Mouse (Mus musculus) midbrain, embryonic 15.5 days (tissue): ENCODE measurements around the gene Olfr476. TPM values are rescaled to one million over a fixed set of nuclear protein-coding genes. Genes with fewer than 3 reads are reported as not detected.
"Not testable (repeated sequence)": the region's sequence is repeated elsewhere in the genome, so short reads cannot be mapped to it uniquely, and the experiment has no call there.

Experiments
- ATAC-seq: fragments of 200-750 bp; cut with Nextera tagmentation; replicated peaks from 2 replicates; pipeline ENCODE4 v1.8.0; 2017; ENCODE audit warnings: moderate TSS enrichment
- H3K27ac ChIP-seq: fragments of 300-500 bp; sonication (generic); 2 replicates; pipeline ENCODE4 v1.5.1; 2015; ENCODE audit warnings: mild to moderate bottlenecking, inconsistent platforms
- H3K27me3 ChIP-seq: fragments of 300-500 bp; sonication (generic); replicated peaks from 2 replicates; pipeline ENCODE4 v1.6.1; 2015; ENCODE audit warnings: inconsistent platforms
- H3K36me3 ChIP-seq: fragments of 300-500 bp; sonication (generic); replicated peaks from 2 replicates; pipeline ENCODE4 v1.6.1; 2015; ENCODE audit warnings: inconsistent platforms
- H3K4me1 ChIP-seq: fragments of 300-500 bp; sonication (generic); 2 replicates; pipeline ENCODE4 v1.6.1; 2015; ENCODE audit warnings: inconsistent platforms
- H3K4me2 ChIP-seq: fragments of 300-500 bp; sonication (generic); 2 replicates; pipeline ENCODE4 v1.6.1; 2015; ENCODE audit warnings: inconsistent platforms, mild to moderate bottlenecking, moderate library complexity
- H3K4me3 ChIP-seq: fragments of 300-500 bp; sonication (generic); 2 replicates; pipeline ENCODE4 v1.5.1; 2015; ENCODE audit warnings: mild to moderate bottlenecking, inconsistent platforms
- H3K9ac ChIP-seq: fragments of 300-500 bp; sonication (generic); 2 replicates; pipeline ENCODE4 v1.6.1; 2015; ENCODE audit warnings: mild to moderate bottlenecking, inconsistent platforms
- H3K9me3 ChIP-seq: fragments of 300-500 bp; sonication (generic); 2 replicates; pipeline ENCODE4 v1.6.1; 2016; ENCODE audit warnings: inconsistent platforms
- WGBS: fragments of 180-500 bp; shearing (Covaris S2); methylation state at CpG from one replicate; pipeline ENCODE4 v1.1.7; 2015; ENCODE audit warnings: mixed read lengths; 5-methylcytosine and 5-hydroxymethylcytosine counted together
- polyA plus RNA-seq: library from polyadenylated mRNA; unstranded; fragments of >200 nt; fragmentation: Nextera tagmentation; extraction: Ambion mirVana; gene quantifications from 2 replicates; pipeline ENCODE4 v1.2.1, GENCODE M21; 2015

Gene Olfr476
- polyA plus RNA-seq: not detected in 2 replicates

GRCm38 (mm10) chr7:107964503-107964902 lies at the start of gene Olfr476:
Gene Olfr476 (plus strand): TSS chr7:107964803.
- Histone ChIP-seq H3K4me3 (no peak within 1 kb of the TSS), H3K4me2 (no peak within 1 kb of the TSS), H3K4me1 (no peaks in the 10 kb centered on the region), H3K36me3 (no peaks in the 10 kb centered on the region), H3K9me3 (no peaks in the 10 kb centered on the region), H3K27ac (no peak within 1 kb of the TSS), H3K9ac (no peak within 1 kb of the TSS), H3K27me3 (no peaks in the 10 kb centered on the region)
- no peak for ATAC-seq
- WGBS: 64% methylated on average over 1 of the region's 1 CpGs

GRCm38 (mm10) chr7:107930146-107930545 lies 34.5 kb upstream of the Olfr476 start, which contains the start of gene Olfr473:
Gene Olfr473 (plus strand): TSS chr7:107930446.
- H3K27me3 ChIP-seq: no peaks in the 10 kb centered on the region
- H3K4me1 ChIP-seq: no peaks in the 10 kb centered on the region
- H3K36me3 ChIP-seq: no peaks in the 10 kb centered on the region
- H3K27ac ChIP-seq: no peak within 1 kb of the TSS
- H3K4me2 ChIP-seq: no peak within 1 kb of the TSS
- 100% methylated on average over 1 of the region's 1 CpGs for WGBS
- ATAC-seq: no peak
- H3K9me3 ChIP-seq: no peaks in the 10 kb centered on the region
- H3K4me3 ChIP-seq: no peak within 1 kb of the TSS
- H3K9ac ChIP-seq: no peak within 1 kb of the TSS

GRCm38 (mm10) chr7:107952539-107952938 lies 12.1 kb upstream of the Olfr476 start:
- not testable (repeated sequence) for H3K4me1 ChIP-seq, H3K9ac ChIP-seq, H3K4me3 ChIP-seq, ATAC-seq, H3K36me3 ChIP-seq, H3K4me2 ChIP-seq, H3K27ac ChIP-seq, H3K27me3 ChIP-seq, H3K9me3 ChIP-seq
- WGBS: 94% methylated on average over 12 of the region's 12 CpGs

- Histone ChIP-seq H3K4me3 (no peak within 1 kb of the TSS), H3K27me3 (no peaks in the 10 kb centered on the region), H3K36me3 (no peaks in the 10 kb centered on the region), H3K4me2 (no peak within 1 kb of the TSS), H3K27ac (no peak within 1 kb of the TSS), H3K4me1 (no peaks in the 10 kb centered on the region), H3K9me3 (no peaks in the 10 kb centered on the region), H3K9ac (no peak within 1 kb of the TSS)
- ATAC-seq: no peak
- 85% methylated on average over 1 of the region's 1 CpGs for WGBS
Measured at GRCm38 (mm10) chr7:107954343-107954742, 10.3 kb upstream of the Olfr476 start, which contains the start of gene Olfr474. Gene Olfr474 (plus strand): TSS chr7:107954643.

- H3K9me3 ChIP-seq: no peaks in the 10 kb centered on the region
- H3K27me3 ChIP-seq: no peaks in the 10 kb centered on the region
- H3K4me3 ChIP-seq: no peak within 1 kb of the TSS
- H3K27ac ChIP-seq: no peak within 1 kb of the TSS
- H3K36me3 ChIP-seq: no peaks in the 10 kb centered on the region
- H3K9ac ChIP-seq: no peak within 1 kb of the TSS
- no peak within 1 kb of the TSS for H3K4me2 ChIP-seq
- H3K4me1 ChIP-seq: no peaks in the 10 kb centered on the region
- no peak for ATAC-seq
- WGBS: 83% methylated on average over 2 of the region's 2 CpGs
Measured at GRCm38 (mm10) chr7:107986393-107986792, 21.8 kb downstream of the Olfr476 start, which contains the start of gene Olfr477. Gene Olfr477 (plus strand): TSS chr7:107986693.

GRCm38 (mm10) chr7:108014256-108014655 lies 49.7 kb downstream of the Olfr476 start:
- H3K4me3 ChIP-seq, H3K4me1 ChIP-seq, ATAC-seq, H3K27ac ChIP-seq, H3K36me3 ChIP-seq, H3K9ac ChIP-seq, H3K9me3 ChIP-seq, H3K4me2 ChIP-seq, H3K27me3 ChIP-seq: not testable (repeated sequence)

Other genes with a start within 250 kb of the Olfr476 start
- gene Cyb5r2, start 206.8 kb upstream of the Olfr476 start, polyA plus RNA-seq: 0.19 TPM in 2 replicates
- gene Ovch2, start 163.6 kb upstream of the Olfr476 start, polyA plus RNA-seq: not detected in 2 replicates
- gene Olfr467, start 152.5 kb upstream of the Olfr476 start, polyA plus RNA-seq: not detected in 2 replicates
- not detected in 2 replicates for gene Olfr469, start 139.3 kb upstream of the Olfr476 start, polyA plus RNA-seq
- gene Olfr470, start 117.3 kb upstream of the Olfr476 start, polyA plus RNA-seq: not detected in 2 replicates
- not detected in 2 replicates for gene Olfr472, start 66.9 kb upstream of the Olfr476 start, polyA plus RNA-seq
- not detected in 2 replicates for gene Olfr473, start 34.4 kb upstream of the Olfr476 start, polyA plus RNA-seq
- gene Olfr474, start 10.2 kb upstream of the Olfr476 start, polyA plus RNA-seq: not detected in 2 replicates
- not detected in 2 replicates for gene Olfr477, start 21.9 kb downstream of the Olfr476 start, polyA plus RNA-seq
- not detected in 2 replicates for gene Olfr478, start 69.2 kb downstream of the Olfr476 start, polyA plus RNA-seq
- not detected in 2 replicates for gene Olfr479, start 85.9 kb downstream of the Olfr476 start, polyA plus RNA-seq
- gene Olfr480, start 102.5 kb downstream of the Olfr476 start, polyA plus RNA-seq: not detected in 2 replicates
- not detected in 2 replicates for gene Olfr481, start 115.1 kb downstream of the Olfr476 start, polyA plus RNA-seq
- 0.09 TPM in 1 of 2 replicates, not detected in the other for gene Olfr482, start 132.8 kb downstream of the Olfr476 start, polyA plus RNA-seq
- not detected in 2 replicates for gene Olfr483, start 136.0 kb downstream of the Olfr476 start, polyA plus RNA-seq
- gene Olfr484, start 162.6 kb downstream of the Olfr476 start, polyA plus RNA-seq: not detected in 2 replicates
- gene Olfr485, start 195.1 kb downstream of the Olfr476 start, polyA plus RNA-seq: not detected in 2 replicates
- not detected in 2 replicates for gene Olfr486, start 207.9 kb downstream of the Olfr476 start, polyA plus RNA-seq
- not detected in 2 replicates for gene Olfr487, start 249.8 kb downstream of the Olfr476 start, polyA plus RNA-seq